Comparison of ENCODE assay signal across 11 mouse cellular contexts in genomic region chr15:84672308-84672615, GRCm38 (mm10). TPM values are rescaled to one million over a fixed set of nuclear protein-coding genes. Genes with fewer than 3 reads are reported as not detected.
DNase-seq lines count a peak whose midpoint lies in the region; ATAC-seq and TF ChIP-seq lines count a peak whose summit lies in the region.
"Had no signal": no experiment of that assay in that cellular context is flagged by ENCODE, and none has a peak within 500 bp of the region (broad histone marks: within the 10 kb centered on the region; RNA-seq: fewer than 3 reads in every experiment).

No protein-coding gene starts in this region.

- no peaks in the 10 kb centered on the region for H3K27me3 ChIP-seq in kidney, adult 2 months (replicated peaks; ENCODE audit: control insufficient read depth, insufficient read depth, low read length)
- H3K27me3 ChIP-seq in lung, embryonic 16.5 days (ENCODE audit: control insufficient read depth, insufficient read depth, low read depth, low read length), result no peaks in the 10 kb centered on the region
- no peaks in the 10 kb centered on the region for H3K27me3 ChIP-seq in intestine, postnatal 0 days (replicated peaks; ENCODE audit: control insufficient read depth, insufficient read depth, low read length)

- H3K36me3 ChIP-seq in kidney, adult 2 months (ENCODE audit: control insufficient read depth, insufficient read depth, low read length), result no peaks in the 10 kb centered on the region
- no peaks in the 10 kb centered on the region for H3K36me3 ChIP-seq in lung, embryonic 16.5 days (ENCODE audit: control insufficient read depth, insufficient read depth, low read length)
- H3K36me3 ChIP-seq in intestine, postnatal 0 days (ENCODE audit: control insufficient read depth, insufficient read depth), result no peaks in the 10 kb centered on the region; the same call in 1 of the 2 replicates
- H3K36me3 ChIP-seq: forebrain, embryonic 10.5 days had no signal

- H3K27ac ChIP-seq in kidney, adult 2 months (ENCODE audit: insufficient read depth, low read depth, low read length), result peak overlapping the region; percentile 15; the same call in 1 of the 2 replicates
- no peak overlapping the region for H3K27ac ChIP-seq in lung, embryonic 16.5 days (ENCODE audit: low read length)
- peak overlapping the region; percentile 90 for H3K27ac ChIP-seq in intestine, postnatal 0 days (ENCODE audit: low read depth, low read length)
- H3K27ac ChIP-seq: forebrain, embryonic 10.5 days; left cerebral cortex, adult 2 months had no signal

- H3K4me2 ChIP-seq in lung, embryonic 16.5 days (ENCODE audit: low read depth, low read length), result no peak overlapping the region
- H3K4me2 ChIP-seq in intestine, postnatal 0 days (replicated peaks; ENCODE audit: low read depth), result peak overlapping the region; percentile 58

- DNase-seq in kidney, adult 2 months, result no peak
- DNase-seq in kidney, postnatal 4 days, result no peak
- DNase-seq in lung, adult 18-20 months, result no peak
- peak; percentile 63 to 72 for DNase-seq in kidney, postnatal 36 days
- DNase-seq in retina, embryonic 14.5 days (ENCODE audit: low spot score), result no peak

- no peak for TF ChIP-seq CTCF in kidney, adult 2 months (conservative IDR thresholded peaks at IDR 0.05; ENCODE audit: insufficient read depth, insufficient read length, low read depth, low read length)
- TF ChIP-seq CTCF in intestine, postnatal 0 days (IDR thresholded peaks at IDR 0.05; ENCODE audit: low read depth), result no peak

- no peak overlapping the region; the same call in 1 of the 2 replicates for H3K4me3 ChIP-seq in kidney, adult 2 months (ENCODE audit: insufficient read depth, low read depth, low read length)
- no peak overlapping the region for H3K4me3 ChIP-seq in lung, embryonic 16.5 days (ENCODE audit: low read length)
- no peak overlapping the region for H3K4me3 ChIP-seq in intestine, postnatal 0 days (ENCODE audit: low read depth, low read length)
- H3K4me3 ChIP-seq: forebrain, embryonic 10.5 days; left cerebral cortex, adult 2 months had no signal

- no peak overlapping the region for H3K9ac ChIP-seq in lung, embryonic 16.5 days (ENCODE audit: low read length)
- H3K9ac ChIP-seq in intestine, postnatal 0 days (ENCODE audit: low read depth, low read length), result no peak overlapping the region

- ATAC-seq in lung, embryonic 16.5 days (ENCODE audit: low read depth), result peak; percentile 6; the same call in 1 of the 2 replicates
- ATAC-seq in intestine, postnatal 0 days, result peak; percentile 31
- ATAC-seq: inflammation-experienced regulatory T-cells, adult 6 months had no signal

- no peak for TF ChIP-seq POLR2A in kidney, adult 2 months (IDR thresholded peaks at IDR 0.05; ENCODE audit: low read depth, low read length)

- H3K9me3 ChIP-seq in lung, embryonic 16.5 days (ENCODE audit: control insufficient read depth, low read length), result no peaks in the 10 kb centered on the region
- no peaks in the 10 kb centered on the region for H3K9me3 ChIP-seq in intestine, postnatal 0 days (ENCODE audit: control insufficient read depth)
- H3K9me3 ChIP-seq: forebrain, embryonic 10.5 days had no signal

- peaks cover 13% of the 10 kb centered on the region; the same call in 1 of the 2 replicates for H3K4me1 ChIP-seq in kidney, adult 2 months (ENCODE audit: control insufficient read depth, insufficient read depth, low read length)
- peaks cover 3% of the 10 kb centered on the region; the same call in 1 of the 2 replicates for H3K4me1 ChIP-seq in lung, embryonic 16.5 days (replicated peaks; ENCODE audit: control insufficient read depth, insufficient read depth, low read length)
- peaks cover 15% of the 10 kb centered on the region for H3K4me1 ChIP-seq in intestine, postnatal 0 days (replicated peaks; ENCODE audit: control insufficient read depth, insufficient read depth, low read length)

- 46% methylated on average over 4 of the region's 4 CpGs for WGBS in kidney, adult 2 months
- WGBS in lung, embryonic 16.5 days, result 79% methylated on average over 4 of the region's 4 CpGs
- WGBS in intestine, postnatal 0 days, result 38% methylated on average over 4 of the region's 4 CpGs

RNA-seq across cellular contexts. Expression of gene Prr5, which starts 2.8 kb away (rescaled TPM):
- polyA plus RNA-seq in kidney, adult 2 months (2012; rRNA removed), result 63.6 and 68.4 TPM in 2 replicates
- polyA plus RNA-seq in lung, embryonic 16.5 days (2015; fragmentation: Nextera tagmentation; extraction: Ambion mirVana), result 18.1 and 18.3 TPM in 2 replicates
- polyA plus RNA-seq in intestine, postnatal 0 days (2015; fragmentation: Nextera tagmentation; extraction: Ambion mirVana), result 68.5 and 83.0 TPM in 2 replicates

RNA-seq across cellular contexts. Expression of gene Arhgap8, which starts 47.6 kb away (rescaled TPM):
- 4.7 and 5.3 TPM in 2 replicates for polyA plus RNA-seq in kidney, adult 2 months (2012; rRNA removed)
- polyA plus RNA-seq in lung, embryonic 16.5 days (2015; fragmentation: Nextera tagmentation; extraction: Ambion mirVana), result 26.4 and 27.6 TPM in 2 replicates
- polyA plus RNA-seq in intestine, postnatal 0 days (2015; fragmentation: Nextera tagmentation; extraction: Ambion mirVana), result 10.6 and 11.2 TPM in 2 replicates
- polyA plus RNA-seq: C2C12 had no signal

Comparison
In these comparisons a context has a peak if more than half of its experiments do, and no peak if none do; other contexts are left out.
1. DNase-seq: peak in kidney, postnatal 36 days (2 of 2); none in kidney, adult 2 months (single experiment), kidney, postnatal 4 days (0 of 2), lung, adult 18-20 months (0 of 2) and retina, embryonic 14.5 days (single experiment).